Mouse (Mus musculus): ENCODE data around the gene Commd6.

DNA sequence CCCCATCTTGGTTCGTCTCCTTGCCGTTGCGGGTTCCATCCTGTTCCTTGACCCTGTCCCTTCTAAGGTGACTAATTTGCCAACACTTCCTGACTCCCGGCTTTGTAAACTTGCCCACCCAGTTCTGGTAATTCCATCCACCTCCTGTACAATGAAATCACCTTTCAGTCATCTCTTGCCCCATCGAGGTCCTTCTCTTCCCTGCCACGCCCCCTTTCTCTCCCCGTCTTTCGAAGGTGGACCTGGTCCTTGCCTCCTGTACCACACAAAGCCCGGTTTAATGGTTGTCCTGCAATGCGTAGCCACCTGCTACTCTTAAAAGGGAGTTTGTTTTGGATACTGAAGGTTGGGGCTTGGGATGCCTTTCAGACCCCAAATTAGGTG, 14.0 kb upstream of the Commd6 start:
- TF ChIP-seq CTCF (IDR thresholded peaks at IDR 0.05; ENCODE audit: low read depth), result no peak
- no peak for TF ChIP-seq EP300 (IDR thresholded peaks at IDR 0.05; ENCODE audit: low read depth)
